Mouse (Mus musculus): ENCODE measurements at regions not wholly inside any gene's neighbourhood (a gene's known extent, or its start where the extent isn't known, plus 50 kb on each side); places are given as distances from the start of the nearest gene placed in this dataset.

DNA sequence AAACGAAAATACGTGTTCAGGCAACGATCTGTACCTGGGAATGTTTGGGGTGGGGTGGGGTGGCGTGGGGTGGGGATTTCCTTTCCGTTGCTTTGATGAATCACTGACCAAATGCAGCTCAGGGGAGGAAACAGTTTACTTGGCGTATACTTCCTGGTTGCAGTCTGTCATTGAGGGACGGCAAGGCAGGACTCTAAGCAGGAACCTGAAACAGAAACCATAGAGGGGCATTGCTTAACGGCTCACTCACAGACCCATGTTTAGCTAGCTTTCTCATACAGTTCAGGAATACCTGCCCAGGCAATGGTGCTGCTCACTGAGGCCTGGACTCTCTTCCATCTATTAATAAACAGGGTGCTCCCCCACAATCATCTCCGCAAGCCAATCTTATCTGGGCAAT is 55.1 kb upstream of the Smox start:
- DNase-seq (ENCODE audit: low spot score): no peak

DNA sequence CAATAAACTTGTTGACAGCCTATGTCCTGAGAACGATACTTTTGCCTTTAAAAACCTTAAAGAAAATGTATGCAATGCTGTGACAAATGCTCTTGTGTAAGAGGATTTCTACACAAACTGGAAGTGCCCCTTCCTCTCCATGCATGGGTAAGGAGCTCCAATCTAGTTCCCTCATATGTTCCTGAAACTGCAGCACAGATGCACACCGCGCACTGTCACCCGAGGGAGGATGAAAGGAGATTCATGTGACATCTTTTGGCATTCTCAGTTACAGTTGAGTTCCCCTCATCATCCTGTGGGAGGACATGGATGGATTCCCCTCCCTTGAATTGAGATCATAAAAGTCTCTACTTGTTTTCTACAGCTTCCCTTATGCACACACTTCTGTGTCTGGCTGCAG is 60.8 kb upstream of the Smox start:
- DNase-seq (ENCODE audit: low spot score): no peak

DNA sequence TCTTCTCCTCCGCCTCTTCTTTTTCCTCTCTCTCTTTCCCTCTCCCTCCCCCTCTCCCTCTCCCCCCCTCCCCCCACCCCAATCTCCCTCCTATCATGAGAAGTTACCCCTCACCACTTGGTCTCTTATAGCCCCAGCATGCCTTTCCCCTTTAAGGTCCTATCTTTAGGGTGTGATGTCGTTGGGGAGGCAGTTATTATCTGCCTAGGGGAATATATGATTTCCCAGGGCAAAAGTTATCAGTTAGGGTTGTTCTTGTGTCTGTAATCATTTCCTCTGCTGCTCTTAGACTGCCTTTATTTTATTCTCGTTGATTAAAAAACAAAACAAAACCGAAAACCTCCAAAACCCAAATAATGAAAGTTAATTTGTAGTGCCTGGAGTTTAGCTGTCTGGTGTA is 63.2 kb upstream of the Smox start:
- DNase-seq (ENCODE audit: low spot score): no peak

GRCm38 (mm10) chr2:131426941-131427340 is 64.4 kb upstream of the Smox start:
- no peak for DNase-seq (ENCODE audit: low spot score)

DNA sequence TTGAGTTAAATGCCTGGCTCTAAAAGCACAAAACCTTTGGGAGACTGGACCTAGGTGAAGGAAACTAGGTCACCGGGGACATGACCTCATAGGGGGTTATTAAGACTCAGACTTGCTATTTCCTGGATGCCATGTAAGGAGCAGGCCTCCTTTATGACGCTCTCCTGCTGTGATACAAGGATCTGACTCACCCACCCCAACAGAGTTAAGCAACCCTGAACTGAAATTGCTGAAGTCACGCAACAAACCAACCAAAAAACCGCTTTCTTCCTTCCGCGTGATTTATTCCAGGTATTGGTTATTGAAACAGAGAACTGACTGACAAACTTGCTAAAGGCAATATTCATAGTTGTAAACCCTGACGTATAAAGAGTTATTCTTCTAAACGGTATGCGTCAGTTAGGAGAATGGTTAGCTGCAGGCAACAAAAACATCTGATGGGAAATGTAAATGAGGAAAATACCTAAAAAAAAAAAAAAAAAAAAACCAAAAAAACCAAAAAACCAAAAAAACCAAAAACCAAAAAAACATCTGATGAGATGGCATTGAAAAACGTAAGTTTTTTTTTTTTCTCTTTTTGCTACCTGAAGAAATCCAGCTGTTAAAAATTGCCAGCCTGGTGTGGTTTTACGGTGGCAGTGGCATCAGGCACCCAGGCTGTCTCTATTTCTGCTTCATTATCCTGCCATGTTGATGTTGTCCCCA is 67.5 kb upstream of the Smox start:
- no peak for DNase-seq (ENCODE audit: low spot score)

DNA sequence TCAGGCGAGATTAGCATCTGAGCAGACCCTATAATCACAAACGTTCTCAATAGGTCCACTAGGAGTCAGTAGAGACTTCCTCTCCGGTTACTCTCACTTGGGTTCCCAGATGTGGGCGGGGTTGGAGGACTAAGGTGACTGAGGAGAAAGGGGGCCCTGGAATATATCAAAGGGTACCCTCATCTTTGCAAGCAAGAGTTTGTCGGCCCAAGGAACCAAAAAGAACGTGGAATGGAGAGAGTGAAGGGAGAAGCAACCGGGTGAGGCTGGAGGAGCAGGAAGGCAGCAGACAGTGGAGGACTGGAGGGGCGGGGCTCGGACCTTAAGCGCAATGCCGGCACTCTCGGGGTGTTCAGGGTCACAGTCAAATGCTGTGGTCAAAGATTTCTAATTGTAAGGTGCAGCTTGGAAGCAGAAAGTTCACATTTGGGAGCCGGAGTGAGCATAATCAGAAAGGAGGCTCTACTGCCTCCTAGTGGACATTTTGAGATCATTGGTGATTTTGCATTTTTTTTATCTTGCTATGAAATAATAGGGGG is 68.3 kb upstream of the Smox start:
- DNase-seq (ENCODE audit: low spot score): peak; percentile 27

GRCm38 (mm10) chr2:131418130-131418529 is 65.4 kb upstream of the Rnf24 start:
- no peak for DNase-seq (ENCODE audit: low spot score)

DNA sequence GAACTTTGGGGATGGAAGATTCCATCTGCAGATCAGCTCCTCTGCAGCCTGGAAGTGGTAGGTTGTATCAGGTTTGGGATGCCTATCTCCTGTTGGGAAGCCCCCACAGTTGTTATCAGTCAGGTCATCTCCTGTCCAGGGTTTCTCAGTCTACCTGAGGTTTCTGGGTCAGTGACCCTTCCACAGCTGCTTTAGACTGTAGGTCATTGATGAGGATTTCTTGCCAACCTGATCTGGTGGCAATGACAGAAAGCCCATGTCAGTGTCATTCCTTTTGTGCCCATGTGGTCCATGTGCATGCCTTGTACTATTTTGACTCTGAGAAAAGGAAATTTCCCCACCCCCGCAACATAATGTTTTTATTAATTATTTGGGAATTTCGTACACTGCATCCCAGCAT is 64.8 kb upstream of the Rnf24 start:
- no peak for DNase-seq (ENCODE audit: low spot score)

GRCm38 (mm10) chr2:131416482-131416881 is 63.8 kb upstream of the Rnf24 start:
- DNase-seq (ENCODE audit: low spot score): no peak

DNA sequence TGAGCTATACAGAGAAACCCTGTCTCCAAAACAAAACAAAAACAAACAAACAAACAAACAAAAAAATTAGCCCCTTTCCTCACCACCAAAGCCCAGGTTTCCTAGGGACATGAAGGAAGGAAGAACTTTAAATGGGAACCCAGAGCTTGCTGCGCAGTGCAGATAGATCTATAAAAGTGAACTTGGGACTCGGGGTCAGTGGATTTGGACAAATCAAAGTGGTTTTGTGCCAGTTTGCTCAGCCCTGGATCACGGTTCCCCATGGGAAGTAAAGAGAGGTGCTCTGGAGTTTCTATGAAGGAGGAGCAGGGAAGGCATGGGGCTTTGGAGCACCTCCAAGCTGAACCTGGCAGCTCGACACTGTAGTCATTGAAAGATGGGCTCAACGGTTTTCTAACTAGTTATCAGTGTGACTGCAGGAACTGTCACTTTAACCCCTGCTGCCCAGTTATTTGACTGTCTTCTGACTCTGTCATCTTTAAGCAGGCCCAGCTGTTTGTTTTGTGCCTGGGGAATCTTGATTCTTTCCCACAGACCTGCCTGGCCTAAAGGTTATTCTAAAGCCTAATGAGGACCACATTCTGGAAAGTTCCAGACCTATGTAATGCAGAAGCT is 58.3 kb upstream of the Rnf24 start:
- DNase-seq (ENCODE audit: low spot score): no peak

GRCm38 (mm10) chr2:131407337-131407736 is 54.6 kb upstream of the Rnf24 start:
- DNase-seq (ENCODE audit: low spot score): no peak

- DNase-seq (ENCODE audit: low spot score): no peak
Measured at GRCm38 (mm10) chr2:131404218-131404555, 51.5 kb upstream of the Rnf24 start.

DNA sequence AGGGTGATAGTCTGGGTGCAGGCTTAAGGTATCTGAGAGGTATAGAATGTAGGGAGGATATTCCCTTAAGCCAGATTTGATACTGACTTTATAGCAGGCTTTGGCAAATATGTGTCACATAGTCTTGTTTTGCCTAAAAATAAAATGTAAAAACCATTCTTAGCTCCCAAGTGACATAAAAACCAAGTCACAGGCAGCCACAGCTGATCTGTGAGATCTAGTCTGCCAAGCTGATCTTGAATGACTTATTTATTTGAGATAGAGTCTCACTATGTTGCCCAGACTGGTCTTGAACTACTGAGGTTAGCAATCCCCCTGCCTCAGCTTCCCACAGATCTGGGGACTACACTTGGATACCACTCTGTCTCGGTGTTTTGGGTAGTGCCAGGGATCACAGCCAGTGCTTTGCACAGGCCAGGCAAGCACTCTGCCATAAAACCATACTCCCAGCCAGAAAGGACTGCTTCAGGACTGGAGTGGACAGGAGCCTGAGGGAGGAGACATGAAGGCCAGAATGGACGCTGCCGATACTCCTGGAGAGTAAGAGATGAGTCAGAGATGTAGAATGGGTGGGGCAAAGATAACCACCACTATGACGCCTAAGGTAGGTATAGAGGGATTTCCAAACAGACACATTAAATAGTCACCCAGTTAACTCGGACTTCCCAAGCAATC is 51.0 kb upstream of the Rnf24 start:
- DNase-seq (ENCODE audit: low spot score): no peak
